Comparison of ENCODE assay signal across 9 mouse cellular contexts in genomic region chr6:90608186-90608585, GRCm38 (mm10). TPM values are rescaled to one million over a fixed set of nuclear protein-coding genes. Genes with fewer than 3 reads are reported as not detected.
DNase-seq lines count a peak whose midpoint lies in the region; ATAC-seq and TF ChIP-seq lines count a peak whose summit lies in the region.
"Had no signal": no experiment of that assay in that cellular context is flagged by ENCODE, and none has a peak within 500 bp of the region (broad histone marks: within the 10 kb centered on the region; RNA-seq: fewer than 3 reads in every experiment).

No protein-coding gene starts in this region.

- H3K4me1 ChIP-seq in heart, embryonic 10.5 days: peaks cover 46% of the 10 kb centered on the region
- H3K4me1 ChIP-seq in heart, embryonic 12.5 days (replicated peaks): peaks cover 30% of the 10 kb centered on the region
- H3K4me1 ChIP-seq in testis, adult 2 months (ENCODE audit: control insufficient read depth, insufficient read depth, low read length): peaks cover 8% of the 10 kb centered on the region
- peaks cover 7% of the 10 kb centered on the region; the same call in 1 of the 2 replicates for H3K4me1 ChIP-seq in stomach, embryonic 15.5 days
- H3K4me1 ChIP-seq in forebrain, embryonic 11.5 days (replicated peaks; ENCODE audit: control insufficient read depth, insufficient read depth, low read length): 0 out of 2 replicates have a peak, but pooled peaks cover 2% of the 10 kb centered on the region

- H3K9me3 ChIP-seq in heart, embryonic 10.5 days: no peaks in the 10 kb centered on the region
- H3K9me3 ChIP-seq in heart, embryonic 12.5 days (replicated peaks): no peaks in the 10 kb centered on the region
- no peaks in the 10 kb centered on the region for H3K9me3 ChIP-seq in stomach, embryonic 15.5 days
- no peaks in the 10 kb centered on the region for H3K9me3 ChIP-seq in forebrain, embryonic 11.5 days (ENCODE audit: control insufficient read depth, low read length)
- H3K9me3 ChIP-seq: lung, embryonic 15.5 days had no signal

- H3K27me3 ChIP-seq in heart, embryonic 10.5 days (ENCODE audit: insufficient read depth, poor library complexity, severe bottlenecking): peaks cover 19% of the 10 kb centered on the region
- no peaks in the 10 kb centered on the region; the same call in 1 of the 2 replicates for H3K27me3 ChIP-seq in heart, embryonic 12.5 days (replicated peaks)
- H3K27me3 ChIP-seq in testis, adult 2 months (ENCODE audit: control insufficient read depth, insufficient read depth, low read length): no peaks in the 10 kb centered on the region
- H3K27me3 ChIP-seq in stomach, embryonic 15.5 days (replicated peaks): no peaks in the 10 kb centered on the region
- H3K27me3 ChIP-seq in forebrain, embryonic 11.5 days (ENCODE audit: control insufficient read depth, insufficient read depth, low read length): peaks cover 5% of the 10 kb centered on the region; the same call in 1 of the 2 replicates

- TF ChIP-seq POLR2A in testis, adult 2 months (IDR thresholded peaks at IDR 0.05; ENCODE audit: control insufficient read depth, low read depth, low read length): no peak

- H3K36me3 ChIP-seq in heart, embryonic 10.5 days: no peaks in the 10 kb centered on the region
- no peaks in the 10 kb centered on the region for H3K36me3 ChIP-seq in heart, embryonic 12.5 days
- no peaks in the 10 kb centered on the region for H3K36me3 ChIP-seq in testis, adult 2 months (ENCODE audit: control insufficient read depth, insufficient read depth, low read length)
- no peaks in the 10 kb centered on the region for H3K36me3 ChIP-seq in stomach, embryonic 15.5 days
- H3K36me3 ChIP-seq in forebrain, embryonic 11.5 days (ENCODE audit: control insufficient read depth, insufficient read depth, low read length): no peaks in the 10 kb centered on the region
- H3K36me3 ChIP-seq: lung, embryonic 15.5 days had no signal

- H3K9ac ChIP-seq in heart, embryonic 12.5 days: no peak overlapping the region
- H3K9ac ChIP-seq in stomach, embryonic 15.5 days: no peak overlapping the region
- H3K9ac ChIP-seq in forebrain, embryonic 11.5 days (ENCODE audit: low read length): no peak overlapping the region
- H3K9ac ChIP-seq: lung, embryonic 15.5 days had no signal

- 56% methylated on average over 6 of the region's 6 CpGs for WGBS in heart, embryonic 10.5 days
- 53% methylated on average over 6 of the region's 6 CpGs for WGBS in heart, embryonic 12.5 days
- WGBS in stomach, embryonic 15.5 days: 60% methylated on average over 6 of the region's 6 CpGs
- WGBS in forebrain, embryonic 11.5 days: 68% methylated on average over 6 of the region's 6 CpGs

- peak; percentile 64; the same call in 1 of the 2 replicates for TF ChIP-seq CTCF in testis, adult 2 months (IDR thresholded peaks at IDR 0.05; ENCODE audit: control insufficient read depth, insufficient read depth, insufficient replicate concordance, low read depth, low read length)

- DNase-seq in heart, embryonic 10.5 days (ENCODE audit: low spot score): peak; percentile 89
- no peak for DNase-seq in testis, postnatal 14 days (ENCODE audit: low spot score)
- DNase-seq in forelimb bud, embryonic 11.5 days (ENCODE audit: low read depth, low spot score): peak; percentile 16
- DNase-seq in forebrain, embryonic 11.5 days (ENCODE audit: low spot score): no peak
- DNase-seq in cerebellum, postnatal 25 days: no peak

- no peak for ATAC-seq in heart, embryonic 12.5 days (ENCODE audit: insufficient number of reproducible peaks, low FRiP score)
- ATAC-seq in stomach, embryonic 15.5 days (ENCODE audit: insufficient read depth, low FRiP score, low read depth): peak; percentile 33; the same call in 1 of the 2 replicates
- ATAC-seq in forebrain, embryonic 11.5 days (replicated peaks; ENCODE audit: low FRiP score): no peak

- no peak overlapping the region for H3K4me2 ChIP-seq in heart, embryonic 12.5 days
- no peak overlapping the region for H3K4me2 ChIP-seq in stomach, embryonic 15.5 days
- H3K4me2 ChIP-seq in forebrain, embryonic 11.5 days (ENCODE audit: low read depth, low read length, severe bottlenecking): no peak overlapping the region
- H3K4me2 ChIP-seq: lung, embryonic 15.5 days had no signal

- H3K4me3 ChIP-seq in heart, embryonic 10.5 days: no peak overlapping the region
- H3K4me3 ChIP-seq in heart, embryonic 12.5 days: no peak overlapping the region
- peak overlapping the region; percentile 65 for H3K4me3 ChIP-seq in testis, adult 2 months (ENCODE audit: control insufficient read depth, low read depth, low read length)
- H3K4me3 ChIP-seq in stomach, embryonic 15.5 days (replicated peaks): no peak overlapping the region
- H3K4me3 ChIP-seq in forebrain, embryonic 11.5 days (ENCODE audit: low read depth, low read length): no peak overlapping the region
- H3K4me3 ChIP-seq: lung, embryonic 15.5 days had no signal

- peak overlapping the region; percentile 60; the same call in 1 of the 2 replicates for H3K27ac ChIP-seq in heart, embryonic 10.5 days
- no peak overlapping the region for H3K27ac ChIP-seq in heart, embryonic 12.5 days (ENCODE audit: poor library complexity, severe bottlenecking)
- no peak overlapping the region; the same call in 1 of the 2 replicates for H3K27ac ChIP-seq in testis, adult 2 months (ENCODE audit: control insufficient read depth, insufficient read depth, low read depth, low read length)
- H3K27ac ChIP-seq in stomach, embryonic 15.5 days: no peak overlapping the region
- H3K27ac ChIP-seq in forebrain, embryonic 11.5 days (ENCODE audit: low read depth, low read length): no peak overlapping the region
- H3K27ac ChIP-seq: lung, embryonic 15.5 days had no signal

RNA-seq across cellular contexts. Expression of gene Slc41a3, which starts 3.7 kb away (rescaled TPM):
- 8.2 and 9.4 TPM in 2 replicates for polyA plus RNA-seq in heart, embryonic 10.5 days (2016; fragmentation: Nextera tagmentation; extraction: Ambion mirVana)
- polyA plus RNA-seq in heart, embryonic 12.5 days (2016; fragmentation: Nextera tagmentation; extraction: Ambion mirVana): 11.4 and 12.2 TPM in 2 replicates
- 73.3 and 79.5 TPM in 2 replicates for polyA plus RNA-seq in testis, adult 2 months (2012; rRNA removed)
- polyA plus RNA-seq in stomach, embryonic 15.5 days (2015; fragmentation: Nextera tagmentation; extraction: Ambion mirVana): 6.8 and 7.7 TPM in 2 replicates
- 2.2 and 2.4 TPM in 2 replicates for polyA plus RNA-seq in forebrain, embryonic 11.5 days (2014; fragmentation: Nextera tagmentation; extraction: Ambion mirVana)

Comparison
In these comparisons a context has a peak if more than half of its experiments do, and no peak if none do; other contexts are left out.
1. DNase-seq: peak in heart, embryonic 10.5 days (single experiment) and forelimb bud, embryonic 11.5 days (single experiment); none in testis, postnatal 14 days (single experiment), forebrain, embryonic 11.5 days (single experiment) and cerebellum, postnatal 25 days (0 of 2).